Mouse (Mus musculus) stomach, embryonic 14.5 days (tissue): Measurements from ENCODE around the gene Mast4. TPM values are rescaled to one million over a fixed set of nuclear protein-coding genes. Genes with fewer than 3 reads are reported as not detected.

ENCODE experiments used
- ATAC-seq: fragments of 200-750 bp; cut with Nextera tagmentation; 2 replicates; pipeline ENCODE4 v1.8.0; 2017; ENCODE audit warnings: low read depth, moderate TSS enrichment; ENCODE audit not compliant: insufficient number of reproducible peaks, insufficient read depth, low FRiP score
- H3K27ac ChIP-seq: fragments of 300-500 bp; sonication (generic); 2 replicates; pipeline ENCODE4 v1.5.1; 2014; ENCODE audit warnings: mild to moderate bottlenecking, low read length, moderate library complexity, mixed read lengths
- H3K27me3 ChIP-seq: fragments of 300-500 bp; sonication (generic); 2 replicates; pipeline ENCODE4 v1.6.1; 2014; ENCODE audit warnings: low read length, control low read depth, mixed read lengths; ENCODE audit not compliant: control insufficient read depth, insufficient read depth
- H3K36me3 ChIP-seq: fragments of 300-500 bp; sonication (generic); 2 replicates; pipeline ENCODE4 v1.6.1; 2014; ENCODE audit warnings: mild to moderate bottlenecking, control low read depth, low read length, moderate library complexity, mixed read lengths; ENCODE audit not compliant: control insufficient read depth, insufficient read depth
- H3K4me1 ChIP-seq: fragments of 300-500 bp; sonication (generic); 2 replicates; pipeline ENCODE4 v1.6.1; 2014; ENCODE audit warnings: low read length, control low read depth, mixed read lengths; ENCODE audit not compliant: control insufficient read depth, insufficient read depth
- H3K4me2 ChIP-seq: fragments of 300-500 bp; sonication (generic); replicated peaks from 2 replicates; pipeline ENCODE4 v1.6.1; 2014; ENCODE audit warnings: low read depth, low read length, control low read depth
- H3K4me3 ChIP-seq: fragments of 300-500 bp; sonication (generic); 2 replicates; pipeline ENCODE4 v1.5.1; 2014; ENCODE audit warnings: low read depth, low read length, control low read depth
- H3K9ac ChIP-seq: fragments of 300-500 bp; sonication (generic); replicated peaks from 2 replicates; pipeline ENCODE4 v1.6.1; 2014; ENCODE audit warnings: low read depth, mild to moderate bottlenecking, control low read depth, low read length, moderate library complexity, mixed read lengths
- H3K9me3 ChIP-seq: fragments of 300-500 bp; sonication (generic); 2 replicates; pipeline ENCODE4 v1.6.1; 2016; ENCODE audit warnings: low read depth, low read length, control low read depth; ENCODE audit not compliant: control insufficient read depth
- WGBS: fragments of 180-500 bp; shearing (Covaris S2); extraction: QIAGEN DNeasy Blood & Tissue Kit; methylation state at CpG from one replicate; pipeline ENCODE4 v1.1.7; 2014; 5-methylcytosine and 5-hydroxymethylcytosine counted together
- polyA plus RNA-seq: library from polyadenylated mRNA; unstranded; fragments of >200 nt; fragmentation: Nextera tagmentation; extraction: Ambion mirVana; gene quantifications from 2 replicates; pipeline ENCODE4 v1.2.1, GENCODE M21; 2014

Gene Mast4
- polyA plus RNA-seq, 1 experiment from 2014 or later: 48.0 TPM

DNA sequence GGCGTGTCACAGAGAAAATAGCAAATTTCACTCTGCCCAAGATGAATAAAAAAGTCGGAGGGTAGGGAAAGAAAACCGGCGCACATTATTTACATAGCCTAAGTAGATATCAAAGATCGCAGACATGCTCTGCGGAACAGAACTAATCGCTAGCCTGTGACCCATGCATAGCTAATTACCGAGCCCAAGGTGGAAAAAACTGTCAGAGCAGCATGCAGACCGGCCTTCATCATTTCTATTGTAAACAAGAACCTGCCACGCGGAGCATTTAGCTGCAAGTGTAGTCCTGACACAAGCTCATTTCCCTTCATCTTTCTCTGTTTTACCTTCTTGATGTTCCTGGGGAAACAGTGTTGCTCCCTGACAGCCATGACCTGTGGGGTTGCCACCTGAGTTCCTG is 342.4 kb downstream of the Mast4 start:
- no peak for ATAC-seq
- Histone ChIP-seq H3K4me3 (no peak overlapping the region), H3K4me2 (no peak overlapping the region), H3K9ac (no peak overlapping the region), H3K36me3 (no peaks in the 10 kb centered on the region), H3K27me3 (no peaks in the 10 kb centered on the region), H3K4me1 (no peaks in the 10 kb centered on the region), H3K9me3 (no peaks in the 10 kb centered on the region), H3K27ac (no peak overlapping the region)
- 44% methylated on average over 11 of the region's 11 CpGs for WGBS

DNA sequence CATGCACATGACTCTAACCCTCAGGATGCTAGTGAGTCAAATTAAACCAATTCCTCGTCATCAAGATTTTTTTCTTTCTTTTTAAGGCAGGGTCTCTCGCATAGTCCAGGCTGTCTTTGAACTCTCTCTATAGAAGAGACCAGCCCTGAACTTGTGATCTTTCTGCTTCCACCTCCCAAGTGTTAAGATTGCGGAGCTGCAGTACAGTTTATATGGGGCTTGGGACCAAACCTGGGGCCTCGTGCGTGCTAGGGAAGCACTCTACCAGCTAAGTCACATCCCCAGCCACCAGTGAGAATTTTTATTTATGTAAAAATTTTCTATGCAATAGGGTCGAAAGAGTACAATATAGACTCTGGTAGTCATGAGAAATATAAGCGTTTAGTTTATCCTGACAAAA is 343.1 kb downstream of the Mast4 start:
- H3K9ac ChIP-seq: no peak overlapping the region
- no peak overlapping the region for H3K27ac ChIP-seq
- no peaks in the 10 kb centered on the region for H3K36me3 ChIP-seq
- ATAC-seq: no peak
- no peaks in the 10 kb centered on the region for H3K9me3 ChIP-seq
- no peaks in the 10 kb centered on the region for H3K4me1 ChIP-seq
- 83% methylated on average over 7 of the region's 7 CpGs for WGBS
- H3K4me3 ChIP-seq: no peak overlapping the region
- no peak overlapping the region for H3K4me2 ChIP-seq
- no peaks in the 10 kb centered on the region for H3K27me3 ChIP-seq

DNA sequence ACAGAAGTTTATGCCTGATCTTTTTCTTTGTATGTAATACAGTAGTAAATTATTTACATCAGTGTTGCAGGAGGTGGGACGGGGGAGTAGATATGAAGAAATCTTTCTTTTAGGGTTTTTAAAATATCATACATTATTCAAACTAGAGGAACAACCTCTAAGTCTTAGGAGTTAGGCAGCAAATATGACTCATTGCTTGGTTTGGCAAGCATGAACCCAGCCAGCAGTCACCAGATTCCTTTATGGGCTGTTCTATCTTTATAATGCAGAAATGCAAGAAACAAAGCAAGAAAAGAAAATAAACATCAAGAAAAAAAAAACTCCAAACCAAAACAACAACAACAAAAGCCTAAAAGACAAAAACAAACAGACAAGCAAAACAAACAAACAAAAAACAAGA is 344.2 kb downstream of the Mast4 start:
- Histone ChIP-seq H3K27me3 (no peaks in the 10 kb centered on the region), H3K27ac (no peak overlapping the region), H3K4me1 (no peaks in the 10 kb centered on the region), H3K9me3 (no peaks in the 10 kb centered on the region), H3K9ac (no peak overlapping the region), H3K4me3 (no peak overlapping the region), H3K4me2 (no peak overlapping the region), H3K36me3 (no peaks in the 10 kb centered on the region)
- ATAC-seq: no peak
- WGBS: 71% methylated on average over 1 of the region's 1 CpGs

DNA sequence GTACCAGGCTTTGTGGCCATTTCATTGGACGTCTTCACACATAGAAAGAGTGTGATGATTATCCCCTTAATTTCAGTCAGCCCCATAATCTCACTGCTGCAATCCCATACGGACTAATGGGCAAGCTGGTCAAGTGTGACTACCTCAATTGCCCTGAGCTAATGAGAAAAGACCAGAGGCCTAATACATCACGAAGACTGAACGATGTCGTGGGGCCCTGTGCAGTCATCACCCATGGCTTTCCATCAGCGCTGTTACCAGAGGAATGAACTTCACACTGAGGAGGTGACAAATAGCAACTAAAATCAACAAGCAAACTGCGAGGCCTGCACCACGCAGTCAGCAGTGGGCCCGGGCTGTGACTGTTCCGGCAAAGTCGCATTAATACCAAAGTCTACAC is 344.7 kb downstream of the Mast4 start:
- no peak for ATAC-seq
- no peaks in the 10 kb centered on the region for H3K36me3 ChIP-seq
- H3K4me3 ChIP-seq: no peak overlapping the region
- no peaks in the 10 kb centered on the region for H3K9me3 ChIP-seq
- H3K27ac ChIP-seq: no peak overlapping the region
- no peak overlapping the region for H3K4me2 ChIP-seq
- H3K9ac ChIP-seq: no peak overlapping the region
- WGBS: 70% methylated on average over 11 of the region's 11 CpGs
- no peaks in the 10 kb centered on the region for H3K27me3 ChIP-seq
- H3K4me1 ChIP-seq: no peaks in the 10 kb centered on the region

DNA sequence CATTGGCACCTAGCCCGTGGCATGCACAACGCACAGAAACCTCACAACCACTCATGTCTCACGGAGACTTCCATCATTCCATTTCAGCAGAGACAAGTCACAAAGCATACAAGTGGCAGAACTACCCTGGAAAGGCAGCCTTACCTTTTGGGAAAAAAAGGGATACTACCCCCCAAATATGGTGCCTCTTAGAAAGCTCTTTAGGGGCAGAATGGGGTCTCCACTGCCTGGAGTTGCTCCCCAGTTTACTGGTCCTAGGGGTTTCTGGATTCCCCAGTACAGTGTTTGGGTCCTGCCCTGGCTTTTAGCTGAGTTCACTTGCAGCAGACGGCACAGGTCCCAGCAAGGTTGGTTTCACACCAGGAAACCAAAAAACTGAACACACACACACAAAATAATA is 345.3 kb downstream of the Mast4 start:
- Histone ChIP-seq H3K9ac (no peak overlapping the region), H3K9me3 (no peaks in the 10 kb centered on the region), H3K4me1 (no peaks in the 10 kb centered on the region), H3K4me2 (no peak overlapping the region), H3K4me3 (no peak overlapping the region), H3K27ac (no peak overlapping the region), H3K36me3 (no peaks in the 10 kb centered on the region), H3K27me3 (no peaks in the 10 kb centered on the region)
- ATAC-seq: no peak
- WGBS: 85% methylated on average over 4 of the region's 4 CpGs

DNA sequence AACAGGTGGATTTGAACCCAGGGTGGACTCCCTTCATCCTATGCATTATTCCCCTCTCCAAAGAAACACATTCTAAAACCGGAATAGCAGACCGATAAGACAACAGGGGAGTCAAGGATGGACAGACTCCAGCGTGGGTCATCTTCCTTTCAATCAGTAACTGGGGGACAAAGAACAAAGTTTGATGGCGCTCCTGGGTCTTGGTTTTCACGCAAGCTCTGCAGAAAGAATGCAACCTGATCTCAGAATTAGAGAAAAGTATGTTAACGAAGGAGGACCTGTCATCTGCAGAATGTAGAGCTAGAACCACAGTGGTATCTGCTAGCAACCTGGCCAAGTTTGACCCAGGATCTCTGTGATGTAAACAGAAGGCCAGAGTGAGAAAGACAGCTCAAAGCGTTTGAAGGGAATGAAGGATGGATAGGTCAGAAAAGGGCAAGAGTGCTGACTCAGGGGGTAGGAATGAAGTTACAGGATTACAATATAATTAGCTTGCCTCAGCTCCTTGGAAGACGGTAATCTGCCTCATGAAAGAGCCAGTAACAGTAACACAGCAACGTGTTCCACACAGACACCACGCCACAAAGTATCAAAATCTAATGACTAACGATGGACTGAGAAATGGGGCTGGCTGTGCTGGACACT is 345.9 kb downstream of the Mast4 start:
- WGBS: 51% methylated on average over 11 of the region's 11 CpGs
- H3K9ac ChIP-seq: no peak overlapping the region
- ATAC-seq: no peak

DNA sequence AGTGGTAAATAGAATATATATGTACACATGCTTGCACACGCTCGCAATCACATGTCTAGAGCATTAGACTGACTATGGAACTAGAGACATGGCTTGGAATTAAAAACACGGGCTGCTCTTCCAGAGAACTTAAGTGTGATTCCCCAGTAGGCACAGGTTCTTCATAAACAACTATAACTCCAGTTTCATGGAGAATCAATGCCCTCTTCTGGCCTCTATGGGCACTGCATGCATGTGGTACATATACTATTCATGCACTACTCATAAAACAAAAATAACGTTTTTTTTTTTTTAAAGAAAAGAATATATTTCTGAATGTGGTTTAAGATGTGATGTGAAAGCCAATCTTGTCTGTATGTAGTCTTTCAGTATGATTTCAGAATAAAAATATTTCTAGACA is 349.7 kb downstream of the Mast4 start:
- Histone ChIP-seq H3K9ac (no peak overlapping the region), H3K36me3 (no peaks in the 10 kb centered on the region), H3K4me1 (no peaks in the 10 kb centered on the region), H3K4me2 (no peak overlapping the region), H3K27me3 (no peaks in the 10 kb centered on the region), H3K4me3 (no peak overlapping the region), H3K27ac (no peak overlapping the region), H3K9me3 (no peaks in the 10 kb centered on the region)
- ATAC-seq: no peak
- 96% methylated on average over 4 of the region's 4 CpGs for WGBS

More for the DNA sequence above, 345.9 kb downstream of the Mast4 start:
- Histone ChIP-seq H3K27ac (no peak overlapping the region), H3K36me3 (no peaks in the 10 kb centered on the region), H3K9me3 (no peaks in the 10 kb centered on the region), H3K27me3 (no peaks in the 10 kb centered on the region), H3K4me1 (no peaks in the 10 kb centered on the region), H3K4me2 (no peak overlapping the region), H3K4me3 (no peak overlapping the region)

DNA sequence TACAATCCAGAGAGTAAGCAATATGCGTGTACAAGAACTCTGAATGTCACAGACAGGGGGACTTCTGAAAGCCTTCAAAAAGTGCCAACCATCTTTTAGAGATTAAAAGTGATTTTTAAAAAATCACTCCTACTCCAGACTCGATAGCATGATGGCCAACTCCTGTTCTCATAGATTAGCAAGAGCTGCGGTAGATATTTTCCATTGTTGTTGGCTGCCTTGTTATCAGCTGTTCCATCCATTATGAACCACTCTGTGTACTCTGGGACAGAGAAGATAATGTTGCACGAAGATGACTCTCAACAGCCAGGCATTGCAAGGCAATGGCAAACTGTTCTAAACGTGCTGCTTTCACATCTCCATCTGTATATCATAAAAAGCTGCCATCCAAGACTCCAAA is 360.4 kb downstream of the Mast4 start:
- Histone ChIP-seq H3K27ac (no peak overlapping the region), H3K4me3 (no peak overlapping the region), H3K4me1 (no peaks in the 10 kb centered on the region), H3K9ac (no peak overlapping the region), H3K36me3 (no peaks in the 10 kb centered on the region), H3K4me2 (no peak overlapping the region), H3K9me3 (no peaks in the 10 kb centered on the region), H3K27me3 (no peaks in the 10 kb centered on the region)
- WGBS: 67% methylated on average over 5 of the region's 5 CpGs
- no peak for ATAC-seq

DNA sequence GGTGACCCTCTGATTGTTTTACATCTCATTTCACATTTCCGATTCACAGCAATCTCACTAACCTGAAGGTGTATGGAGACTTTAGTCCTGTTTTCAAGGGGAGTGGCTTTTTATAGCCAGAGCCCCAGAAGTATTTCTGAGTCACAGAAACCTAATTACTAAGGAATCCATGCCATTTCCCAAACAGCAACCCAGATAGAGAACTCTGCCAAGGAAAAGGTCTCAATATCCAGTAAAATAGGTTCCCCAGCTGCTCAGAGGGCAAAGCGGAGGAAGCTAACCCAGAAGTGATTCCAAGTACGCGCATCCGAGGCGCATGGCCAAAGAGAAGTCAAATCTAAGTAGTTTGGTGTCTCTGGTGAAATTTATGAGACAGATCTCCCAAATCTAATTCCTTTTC is 370.8 kb downstream of the Mast4 start:
- Histone ChIP-seq H3K4me3 (no peak overlapping the region), H3K4me1 (0 out of 2 replicates have a peak, but pooled peaks cover under 1% of the 10 kb centered on the region), H3K9me3 (no peaks in the 10 kb centered on the region), H3K36me3 (no peaks in the 10 kb centered on the region), H3K9ac (no peak overlapping the region), H3K4me2 (no peak overlapping the region), H3K27ac (no peak overlapping the region), H3K27me3 (no peaks in the 10 kb centered on the region)
- WGBS: 91% methylated on average over 6 of the region's 6 CpGs
- ATAC-seq: no peak
